Mouse (Mus musculus): ENCODE data around the gene Tcf23.
A peak's percentile ranks its signal among the peaks of the same experiment; 100 is the strongest.
"Not testable (repeated sequence)": the region's sequence is repeated elsewhere in the genome, so short reads cannot be mapped to it uniquely, and the experiment has no call there.

Gene Tcf23

GRCm38 (mm10) chr5:31000122-31000521 lies 31.7 kb downstream of the Tcf23 start:
- no peak for DNase-seq

GRCm38 (mm10) chr5:31000993-31001392 lies 32.5 kb downstream of the Tcf23 start:
- no peak for DNase-seq

- DNase-seq, result peak; percentile 18
Observed at GRCm38 (mm10) chr5:31001560-31001959, 33.1 kb downstream of the Tcf23 start.

GRCm38 (mm10) chr5:31004184-31004583 lies 35.7 kb downstream of the Tcf23 start:
- peak; percentile 90 for DNase-seq

GRCm38 (mm10) chr5:31012737-31013136 lies 44.3 kb downstream of the Tcf23 start:
- peak; percentile 75 for DNase-seq

GRCm38 (mm10) chr5:31015913-31016312 lies 47.5 kb downstream of the Tcf23 start:
- no peak for DNase-seq

- DNase-seq, result not testable (repeated sequence)
Observed at GRCm38 (mm10) chr5:31021790-31022189, 53.3 kb downstream of the Tcf23 start.

- no peak for DNase-seq
Observed at GRCm38 (mm10) chr5:31022690-31023089, 54.2 kb downstream of the Tcf23 start.

- no peak for DNase-seq
Observed at GRCm38 (mm10) chr5:31023254-31023653, 54.8 kb downstream of the Tcf23 start.

- no peak for DNase-seq
Observed at GRCm38 (mm10) chr5:31024641-31025040, 56.2 kb downstream of the Tcf23 start.

Measured in thymus, postnatal 14 days (tissue).